13 mouse cellular contexts compared by ENCODE assay signal in genomic region chr12:40966308-40966707, GRCm38 (mm10).
"Had no signal": no experiment of that assay in that cellular context is flagged by ENCODE, and none has a peak within 500 bp of the region (broad histone marks: within the 10 kb centered on the region; RNA-seq: fewer than 3 reads in every experiment).

No protein-coding gene starts in this region.

- H3K27ac ChIP-seq: intestine, embryonic 15.5 days; kidney, embryonic 15.5 days; limb, embryonic 10.5 days; limb, embryonic 13.5 days; macrophage had no signal

- H3K36me3 ChIP-seq: intestine, embryonic 15.5 days; kidney, embryonic 15.5 days; limb, embryonic 10.5 days; limb, embryonic 13.5 days had no signal

- H3K9me3 ChIP-seq: intestine, embryonic 15.5 days; kidney, embryonic 15.5 days; limb, embryonic 10.5 days; limb, embryonic 13.5 days had no signal

- DNase-seq: kidney, adult 11 months; kidney, adult 8-10 months; kidney, postnatal 14 days; kidney, postnatal 4 days; lung, embryonic 14.5 days; midbrain, embryonic 14.5 days; thymus, adult 18-20 months had no signal

- H3K4me1 ChIP-seq: intestine, embryonic 15.5 days; kidney, embryonic 15.5 days; limb, embryonic 10.5 days; limb, embryonic 13.5 days had no signal

- H3K9ac ChIP-seq: intestine, embryonic 15.5 days; kidney, embryonic 15.5 days; limb, embryonic 13.5 days; lung, embryonic 14.5 days had no signal

- H3K4me2 ChIP-seq: intestine, embryonic 15.5 days; kidney, embryonic 15.5 days; limb, embryonic 13.5 days; lung, embryonic 14.5 days had no signal

- H3K4me3 ChIP-seq: intestine, embryonic 15.5 days; kidney, embryonic 15.5 days; limb, embryonic 10.5 days; limb, embryonic 13.5 days had no signal

- H3K27me3 ChIP-seq: intestine, embryonic 15.5 days; kidney, embryonic 15.5 days; limb, embryonic 13.5 days had no signal

- ATAC-seq: intestine, embryonic 15.5 days; lung, postnatal 0 days had no signal
